Mouse (Mus musculus): ENCODE measurements around the gene Lgals4. TPM values are rescaled to one million over a fixed set of nuclear protein-coding genes. Genes with fewer than 3 reads are reported as not detected.
"Not testable (repeated sequence)": the region's sequence is repeated elsewhere in the genome, so short reads cannot be mapped to it uniquely, and the experiment has no call there.

Lgals4 gene
- total RNA-seq, 2 experiments from 2014 or later: 2.6 to 23.2 TPM

- no peak for ATAC-seq (replicated peaks; ENCODE audit: low FRiP score, low TSS enrichment, poor library complexity, severe bottlenecking)
Observed at GRCm38 (mm10) chr7:28859953-28860352, 26.3 kb downstream of the Lgals4 start.

- ATAC-seq (replicated peaks; ENCODE audit: low FRiP score, low TSS enrichment, poor library complexity, severe bottlenecking): no peak
Observed at GRCm38 (mm10) chr7:28860898-28861297, 27.2 kb downstream of the Lgals4 start.

- ATAC-seq (replicated peaks; ENCODE audit: low FRiP score, low TSS enrichment, poor library complexity, severe bottlenecking): no peak
Observed at GRCm38 (mm10) chr7:28862817-28863499, 29.3 kb downstream of the Lgals4 start.

DNA sequence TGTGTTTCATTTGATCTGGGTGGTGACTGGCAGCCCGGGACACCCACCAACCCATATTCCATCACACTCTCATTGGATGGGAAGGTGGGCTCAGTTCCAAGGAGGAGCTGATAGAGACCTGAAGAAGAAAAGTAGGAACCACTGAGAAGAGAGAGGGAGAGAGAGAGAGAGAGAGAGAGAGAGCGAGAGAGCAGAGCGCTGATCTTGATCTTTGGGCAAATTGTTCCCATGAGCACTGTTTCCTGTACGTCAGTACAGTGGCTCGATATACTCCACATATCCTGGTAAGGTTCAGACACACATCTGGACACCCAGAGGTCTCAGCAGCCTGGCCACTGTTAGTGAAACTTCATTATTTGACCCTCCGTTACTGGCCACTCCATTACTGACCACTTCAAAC, 29.9 kb downstream of the Lgals4 start, which contains the start of gene Lgals7:
TSS of gene Lgals7 (plus strand) at position 314 of the 400 bp plus-strand sequence.
- ATAC-seq (replicated peaks; ENCODE audit: low FRiP score, low TSS enrichment, poor library complexity, severe bottlenecking): no peak

GRCm38 (mm10) chr7:28864288-28864750, 30.7 kb downstream of the Lgals4 start:
- peak; percentile 14; the same call in 1 of the 2 replicates for ATAC-seq (replicated peaks; ENCODE audit: low FRiP score, low TSS enrichment, poor library complexity, severe bottlenecking)

GRCm38 (mm10) chr7:28865481-28866300, 32.0 kb downstream of the Lgals4 start:
- ATAC-seq (replicated peaks; ENCODE audit: low FRiP score, low TSS enrichment, poor library complexity, severe bottlenecking): peak; percentile 85

DNA sequence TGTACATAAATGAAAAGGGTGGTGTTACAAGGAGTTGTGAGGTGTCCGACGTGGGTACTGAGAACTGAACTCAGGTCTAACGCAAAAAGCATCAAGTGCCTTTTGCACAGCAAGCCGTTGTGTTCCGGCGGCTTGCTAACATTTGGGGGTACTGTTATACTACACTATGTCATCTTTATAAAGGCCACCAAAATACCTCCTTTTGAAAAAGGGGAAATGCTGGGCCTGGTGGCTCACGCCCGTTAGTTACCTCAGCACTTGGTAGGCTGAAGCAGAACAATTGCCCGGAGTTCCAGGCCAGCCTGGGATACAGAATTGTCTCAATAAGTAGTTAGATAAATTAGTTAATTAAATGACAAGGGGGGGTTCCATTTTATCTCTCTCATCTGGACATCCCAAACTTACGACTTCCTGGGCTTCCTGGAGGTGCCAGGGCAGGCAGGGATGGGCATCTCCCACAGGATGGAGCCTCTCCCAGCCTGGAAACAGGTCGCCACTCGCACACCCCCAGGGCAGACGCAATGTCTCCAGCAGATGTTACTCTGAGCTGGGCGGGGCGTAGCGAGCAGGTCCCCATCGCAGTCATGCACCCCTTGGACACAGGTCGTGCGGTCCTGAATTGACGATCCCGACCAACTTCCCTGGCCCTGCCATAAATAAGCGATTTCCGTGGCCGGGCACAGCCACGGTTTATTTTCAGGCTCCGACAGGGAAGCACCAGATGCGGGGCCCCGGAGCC, 33.3 kb downstream of the Lgals4 start:
- no peak for ATAC-seq (replicated peaks; ENCODE audit: low FRiP score, low TSS enrichment, poor library complexity, severe bottlenecking)

GRCm38 (mm10) chr7:28867508-28868340, 34.1 kb downstream of the Lgals4 start:
- ATAC-seq (replicated peaks; ENCODE audit: low FRiP score, low TSS enrichment, poor library complexity, severe bottlenecking): peak; percentile 45

DNA sequence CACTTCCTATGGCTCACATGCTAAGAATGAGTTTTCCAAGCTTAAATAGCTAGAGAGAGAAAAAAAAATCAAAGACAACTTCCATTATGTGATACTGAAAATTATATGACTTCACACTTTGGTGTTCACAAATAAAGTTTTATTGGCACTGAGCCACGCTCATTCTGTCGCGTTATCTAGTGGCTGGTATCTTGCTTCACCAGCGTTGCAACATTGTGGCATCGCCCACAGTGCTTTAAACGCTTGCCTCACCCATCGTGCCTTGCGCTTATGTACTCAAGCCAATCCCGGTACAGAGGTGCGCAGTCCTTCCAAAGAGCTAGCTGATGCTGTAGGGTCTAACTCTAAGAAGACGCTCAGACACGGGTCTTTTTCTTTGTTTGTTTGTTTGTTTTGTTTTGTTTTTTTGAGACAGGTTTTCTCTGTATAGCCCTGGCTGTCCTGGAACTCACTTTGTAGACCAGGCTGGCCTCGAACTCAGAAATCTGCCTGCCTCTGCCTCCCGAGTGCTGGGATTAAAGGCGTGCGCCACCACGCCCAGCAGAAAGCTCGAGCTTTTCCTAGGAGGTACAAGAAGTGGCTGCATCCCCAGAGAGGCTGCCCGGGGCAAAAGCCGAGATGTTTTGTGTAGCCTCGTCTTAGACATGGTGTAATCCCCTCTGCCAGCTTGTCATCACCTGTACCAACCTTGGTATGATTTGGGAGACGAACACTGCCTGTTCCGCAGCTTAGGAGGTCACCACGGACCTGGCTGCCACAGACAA, 37.4 kb downstream of the Lgals4 start:
- peak; percentile 69 for ATAC-seq (replicated peaks; ENCODE audit: low FRiP score, low TSS enrichment, poor library complexity, severe bottlenecking)

DNA sequence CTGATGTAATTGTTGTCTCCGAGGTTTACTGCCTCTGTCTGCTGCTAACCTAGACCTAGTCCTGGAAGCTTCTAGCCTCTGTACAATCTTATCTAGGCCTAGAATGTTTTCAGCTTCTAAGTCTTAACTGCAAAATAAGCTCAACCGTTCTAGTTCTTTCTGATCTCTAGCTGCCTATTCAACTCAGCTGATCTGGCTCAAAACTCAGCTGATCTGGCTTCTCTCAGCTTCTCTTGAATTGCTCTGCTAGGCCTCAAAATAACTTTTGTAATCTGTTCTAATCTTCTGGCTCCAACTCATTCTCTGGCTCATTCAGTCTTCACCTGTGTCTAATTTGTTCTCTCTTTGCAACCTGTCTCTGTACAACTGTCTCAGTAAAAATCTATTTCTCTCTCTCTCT, 40.9 kb downstream of the Lgals4 start:
- no peak for ATAC-seq (replicated peaks; ENCODE audit: low FRiP score, low TSS enrichment, poor library complexity, severe bottlenecking)

GRCm38 (mm10) chr7:28876099-28876498, 42.4 kb downstream of the Lgals4 start:
- ATAC-seq (replicated peaks; ENCODE audit: low FRiP score, low TSS enrichment, poor library complexity, severe bottlenecking): no peak

DNA sequence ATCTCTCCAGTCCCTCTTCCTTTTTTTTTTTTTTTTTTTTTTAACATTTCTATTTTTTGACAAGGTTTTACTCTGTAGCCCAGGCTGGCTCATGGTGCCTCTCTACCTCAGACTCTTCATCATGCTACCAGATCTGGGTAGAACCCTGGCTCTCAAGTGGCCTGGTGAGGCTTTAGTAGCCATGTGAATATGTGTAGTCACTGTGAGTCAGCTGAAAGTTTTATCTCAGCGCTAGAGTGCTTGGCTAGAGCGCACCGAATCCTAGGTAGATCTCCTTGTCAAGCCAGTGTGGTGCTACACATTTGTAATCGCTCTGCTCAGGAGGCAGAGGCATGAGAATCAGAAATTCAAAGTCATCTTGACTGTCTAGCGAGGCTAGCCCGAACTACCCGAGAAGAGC, 43.5 kb downstream of the Lgals4 start:
- ATAC-seq (replicated peaks; ENCODE audit: low FRiP score, low TSS enrichment, poor library complexity, severe bottlenecking): peak; percentile 71

DNA sequence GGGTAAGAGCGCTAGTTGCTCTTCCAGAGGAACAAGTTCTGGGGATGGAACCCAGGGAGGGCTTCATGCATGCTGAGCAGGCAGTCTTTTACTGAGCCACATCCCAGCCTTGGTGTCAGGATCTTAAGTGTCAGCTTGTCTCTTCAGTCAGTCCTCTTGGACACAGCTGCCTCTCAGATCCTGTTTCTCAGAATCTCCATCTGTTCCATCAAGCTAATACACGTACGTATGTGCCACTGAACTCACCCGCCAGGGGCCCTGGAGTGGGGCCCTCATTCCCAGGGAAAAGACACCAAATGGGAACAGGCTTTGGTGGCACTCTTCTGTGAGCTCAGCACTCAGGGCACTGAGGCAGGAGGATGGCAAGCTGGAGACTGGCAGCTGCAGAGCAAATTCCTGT, 44.2 kb downstream of the Lgals4 start:
- ATAC-seq (replicated peaks; ENCODE audit: low FRiP score, low TSS enrichment, poor library complexity, severe bottlenecking): no peak

DNA sequence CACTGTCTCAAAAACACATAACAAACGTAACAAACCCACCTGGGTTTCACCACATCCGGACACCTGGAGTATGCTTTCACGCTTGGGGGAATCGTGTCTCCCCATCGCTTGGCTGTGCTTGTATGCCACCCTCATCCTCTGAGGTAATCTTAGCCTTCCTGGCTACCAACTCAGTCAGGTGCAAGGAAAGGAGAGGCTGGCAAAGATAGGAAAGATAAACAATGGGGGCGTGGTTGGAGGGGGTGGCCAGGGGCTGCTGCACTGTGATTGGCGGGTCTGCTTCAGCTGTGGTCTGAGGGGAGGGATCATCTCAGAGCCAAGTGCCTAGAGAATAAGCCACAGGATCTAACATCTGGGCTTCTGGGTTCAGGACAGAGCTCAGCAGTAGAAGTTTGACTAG, 46.0 kb downstream of the Lgals4 start:
- peak; percentile 33; the same call in 1 of the 2 replicates for ATAC-seq (replicated peaks; ENCODE audit: low FRiP score, low TSS enrichment, poor library complexity, severe bottlenecking)

DNA sequence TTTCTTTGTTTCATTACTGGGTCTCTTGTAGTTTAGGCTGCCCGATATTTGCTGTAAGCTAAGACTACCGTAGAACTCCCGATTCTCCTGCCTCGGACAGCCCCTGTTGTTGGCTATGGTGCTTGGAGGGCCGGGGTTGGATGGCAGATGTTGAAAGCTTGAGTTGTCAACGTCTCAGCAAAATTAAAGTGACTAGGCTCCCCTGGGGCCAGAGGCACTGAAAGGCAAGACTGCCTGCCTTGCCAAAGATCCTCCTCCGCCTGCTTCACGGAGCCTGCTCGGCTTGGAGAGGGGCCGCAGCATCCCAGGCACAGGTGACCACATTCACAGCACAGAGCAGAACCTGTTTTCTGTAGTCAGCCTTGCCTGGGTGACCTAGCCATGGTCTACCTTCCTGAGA, 46.9 kb downstream of the Lgals4 start:
- no peak for ATAC-seq (replicated peaks; ENCODE audit: low FRiP score, low TSS enrichment, poor library complexity, severe bottlenecking)

- no peak for ATAC-seq (replicated peaks; ENCODE audit: low FRiP score, low TSS enrichment, poor library complexity, severe bottlenecking)
Observed at GRCm38 (mm10) chr7:28881199-28881598, 47.5 kb downstream of the Lgals4 start, which contains the start of gene Capn12. Gene Capn12, plus strand, starts transcription at chr7:28881422.

DNA sequence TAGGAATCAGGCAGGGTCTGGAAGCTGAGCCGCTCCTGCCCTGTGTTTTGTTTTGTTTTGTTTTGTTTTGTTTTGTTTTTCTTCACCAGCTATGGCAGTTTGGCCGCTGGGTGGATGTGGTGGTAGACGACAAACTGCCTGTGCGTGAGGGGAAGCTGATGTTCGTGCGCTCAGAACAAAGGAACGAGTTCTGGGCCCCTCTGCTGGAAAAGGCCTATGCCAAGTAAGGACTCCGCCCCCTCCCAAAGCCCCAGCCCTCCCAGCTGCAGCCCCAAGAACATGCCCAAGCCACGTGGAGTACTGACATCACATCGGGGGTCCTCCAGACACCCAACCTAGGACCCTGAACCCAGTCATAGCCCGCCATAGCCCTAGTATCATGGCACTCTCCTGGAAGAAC, 49.4 kb downstream of the Lgals4 start:
- no peak for ATAC-seq (replicated peaks; ENCODE audit: low FRiP score, low TSS enrichment, poor library complexity, severe bottlenecking)

- ATAC-seq (replicated peaks; ENCODE audit: low FRiP score, low TSS enrichment, poor library complexity, severe bottlenecking): not testable (repeated sequence)
Observed at GRCm38 (mm10) chr7:28883704-28884103, 50.0 kb downstream of the Lgals4 start.

Data from megakaryocyte-erythroid progenitor cell, adult 5-6 weeks (primary cell).